ENCODE assay signal across 9 mouse cellular contexts in the genomic region with DNA sequence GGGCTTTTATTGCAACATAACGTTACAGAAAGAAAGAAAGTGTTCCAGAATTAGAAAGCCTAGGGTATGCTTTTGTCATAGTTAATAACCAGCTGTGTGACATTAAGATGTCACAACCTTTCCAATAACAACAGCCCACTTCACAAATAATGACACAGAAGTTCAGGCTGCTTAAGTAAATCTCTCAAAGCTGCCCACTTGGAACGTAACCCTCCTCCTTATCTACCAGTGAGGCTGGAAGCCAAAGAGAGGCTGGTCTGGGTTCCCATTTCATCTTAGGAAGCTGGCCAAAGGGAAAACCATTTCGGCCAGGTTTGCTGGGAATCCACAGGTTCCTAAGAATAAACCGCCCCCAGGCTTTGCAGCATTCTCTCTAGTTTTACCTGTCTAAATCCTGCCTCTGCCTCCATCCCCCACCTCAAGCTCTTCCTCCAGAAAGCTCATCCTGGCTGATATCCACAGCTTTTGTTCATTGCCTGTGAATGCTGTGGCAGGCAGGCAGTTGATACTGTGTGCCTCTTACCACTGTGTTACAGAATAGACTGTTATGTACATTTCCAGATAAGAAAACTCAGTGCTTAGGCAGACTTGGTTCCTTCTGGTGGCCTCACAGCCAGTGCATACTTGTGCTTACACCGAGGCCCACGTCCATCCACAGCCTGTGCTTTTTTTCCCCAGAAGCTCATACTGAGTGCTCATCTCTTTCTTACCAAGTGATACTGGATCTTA. TPM values are rescaled to one million over a fixed set of nuclear protein-coding genes. Genes with fewer than 3 reads are reported as not detected.
A peak's percentile ranks its signal among the peaks of the same experiment; 100 is the strongest.
DNase-seq lines count a peak whose midpoint lies in the region; ATAC-seq and TF ChIP-seq lines count a peak whose summit lies in the region.
"Had no signal": no experiment of that assay in that cellular context is flagged by ENCODE, and none has a peak within 500 bp of the region (broad histone marks: within the 10 kb centered on the region; RNA-seq: fewer than 3 reads in every experiment).

No protein-coding gene starts in this region.

- ATAC-seq in embryonic facial prominence, embryonic 14.5 days (ENCODE audit: low read depth): no peak
- no peak for ATAC-seq in midbrain, embryonic 11.5 days (ENCODE audit: low FRiP score)
- no peak for ATAC-seq in megakaryocyte, adult 5-6 weeks (ENCODE audit: poor library complexity, severe bottlenecking)

- DNase-seq in ES-E14 (ENCODE audit: low read depth, low spot score): no peak
- DNase-seq in embryonic facial prominence, embryonic 14.5 days (ENCODE audit: low spot score): peak; percentile 28
- DNase-seq in heart, postnatal 36 days: peak; percentile 25 to 37
- DNase-seq in midbrain, embryonic 11.5 days (ENCODE audit: low spot score, missing footprints): no peak
- DNase-seq in urinary bladder, adult 2 months (ENCODE audit: low spot score): no peak
- DNase-seq in urinary bladder, postnatal 10 days (ENCODE audit: low spot score): no peak
- DNase-seq: kidney, postnatal 4 days; liver, embryonic 13.5 days had no signal

- no peaks in the 10 kb centered on the region for H3K27me3 ChIP-seq in embryonic facial prominence, embryonic 14.5 days (replicated peaks; ENCODE audit: control insufficient read depth, insufficient read depth, low read length)
- no peaks in the 10 kb centered on the region for H3K27me3 ChIP-seq in midbrain, embryonic 11.5 days (ENCODE audit: control insufficient read depth, insufficient read depth, low read length)
- H3K27me3 ChIP-seq: liver, embryonic 13.5 days had no signal

- H3K9me3 ChIP-seq in ES-E14 (ENCODE audit: control insufficient read depth, insufficient read depth, low read depth, low read length): no peaks in the 10 kb centered on the region
- no peaks in the 10 kb centered on the region for H3K9me3 ChIP-seq in embryonic facial prominence, embryonic 14.5 days (ENCODE audit: control insufficient read depth, low read length)
- no peaks in the 10 kb centered on the region for H3K9me3 ChIP-seq in midbrain, embryonic 11.5 days (ENCODE audit: control insufficient read depth, low read length)
- H3K9me3 ChIP-seq: liver, embryonic 13.5 days had no signal

- WGBS in embryonic facial prominence, embryonic 14.5 days: 45% methylated on average over 6 of the region's 6 CpGs
- 32% methylated on average over 6 of the region's 6 CpGs for WGBS in midbrain, embryonic 11.5 days

- H3K4me3 ChIP-seq in ES-E14 (ENCODE audit: insufficient read depth in 1 of 2, low read depth in 1 of 2, low read length in 2 of 2, poor library complexity in 1 of 2, severe bottlenecking in 1 of 2): no peak overlapping the region
- H3K4me3 ChIP-seq in embryonic facial prominence, embryonic 14.5 days (ENCODE audit: low read depth, low read length): no peak overlapping the region
- H3K4me3 ChIP-seq in midbrain, embryonic 11.5 days (ENCODE audit: low read depth, low read length): no peak overlapping the region
- H3K4me3 ChIP-seq: liver, embryonic 13.5 days had no signal

- no peak overlapping the region for H3K9ac ChIP-seq in ES-E14 (ENCODE audit: insufficient read depth, low read depth, low read length, poor library complexity, severe bottlenecking)
- H3K9ac ChIP-seq in embryonic facial prominence, embryonic 14.5 days (ENCODE audit: low read depth, low read length): no peak overlapping the region
- peak overlapping the region; percentile 26 for H3K9ac ChIP-seq in midbrain, embryonic 11.5 days (ENCODE audit: low read length)
- H3K9ac ChIP-seq: liver, embryonic 13.5 days had no signal

- in situ Hi-C loops in ES-E14 (cut with MboI; ENCODE audit: low sequenced_read_pairs in 2 of 2, unreplicated experiment in 2 of 2): loop anchor here in 1 of 2 experiments (10.0 kb wide), 1 partner anchor 139 kb away; the partner anchor contains the start of gene Phox2a

- no peak overlapping the region for H3K4me2 ChIP-seq in embryonic facial prominence, embryonic 14.5 days (ENCODE audit: low read depth, low read length)
- no peak overlapping the region for H3K4me2 ChIP-seq in midbrain, embryonic 11.5 days
- H3K4me2 ChIP-seq: liver, embryonic 13.5 days had no signal

- peaks cover 3 to 18% of the 10 kb centered on the region in 2 experiments for H3K4me1 ChIP-seq in ES-E14 (ENCODE audit: control insufficient read depth in 2 of 2, insufficient read depth in 2 of 2, low read length in 2 of 2, poor library complexity in 1 of 2)
- H3K4me1 ChIP-seq in embryonic facial prominence, embryonic 14.5 days (ENCODE audit: control insufficient read depth, insufficient read depth, low read length): peaks cover 5% of the 10 kb centered on the region; the same call in 1 of the 2 replicates
- peaks cover 23% of the 10 kb centered on the region for H3K4me1 ChIP-seq in midbrain, embryonic 11.5 days (ENCODE audit: control insufficient read depth, insufficient read depth, low read length)

- H3K27ac ChIP-seq in ES-E14 (ENCODE audit: insufficient read depth, low read depth, low read length, poor library complexity, severe bottlenecking): 0 out of 2 replicates have a peak overlapping the region, but pooled peaks have one; percentile 18
- H3K27ac ChIP-seq in embryonic facial prominence, embryonic 14.5 days (replicated peaks; ENCODE audit: low read depth, low read length): no peak overlapping the region
- H3K27ac ChIP-seq in midbrain, embryonic 11.5 days (ENCODE audit: low read depth, low read length): peak overlapping the region; percentile 76
- H3K27ac ChIP-seq: liver, embryonic 13.5 days had no signal

- intact Hi-C loops in heart, postnatal 36 days (cut with DNase I): loop anchor here (5.0 kb wide), 2 partner anchors 161 to 216 kb away; partner anchors contain the start of gene Inppl1

- H3K36me3 ChIP-seq in ES-E14 (ENCODE audit: control insufficient read depth, insufficient read depth, low read length, poor library complexity, severe bottlenecking): peaks cover 4% of the 10 kb centered on the region; the same call in 1 of the 2 replicates
- no peaks in the 10 kb centered on the region for H3K36me3 ChIP-seq in embryonic facial prominence, embryonic 14.5 days (ENCODE audit: control insufficient read depth, insufficient read depth, low read length)
- H3K36me3 ChIP-seq in midbrain, embryonic 11.5 days (ENCODE audit: control insufficient read depth, insufficient read depth, low read length): no peaks in the 10 kb centered on the region
- H3K36me3 ChIP-seq: liver, embryonic 13.5 days had no signal

TF ChIP-seq in ES-E14, 5 proteins besides CTCF, POLR2A, EP300 and RAD21:
- TF ChIP-seq ZNF384 (IDR thresholded peaks at IDR 0.05; ENCODE audit: low read depth, low read length) (no peak), ZC3H11A (IDR thresholded peaks at IDR 0.05; ENCODE audit: borderline replicate concordance, low read depth, low read length) (no peak), MAFK (IDR thresholded peaks at IDR 0.05; ENCODE audit: insufficient read depth, low read depth, low read length) (no peak), HCFC1 (IDR thresholded peaks at IDR 0.05; ENCODE audit: borderline replicate concordance, insufficient read depth, low read length) (no peak), CHD2 (IDR thresholded peaks at IDR 0.05; ENCODE audit: low read depth, low read length) (no peak)
TF ChIP-seq in ES-E14: peak in this region for 0.

RNA-seq across cellular contexts. Expression of gene Clpb, which starts 12.8 kb away (rescaled TPM):
- 197 and 338 TPM in 2 replicates for total RNA-seq in ES-E14 (2012; rRNA removed)
- polyA plus RNA-seq in embryonic facial prominence, embryonic 14.5 days (2014; fragmentation: Nextera tagmentation; extraction: Ambion mirVana): 37.5 and 48.5 TPM in 2 replicates
- total RNA-seq in heart, postnatal 36 days (2021): 10 to 100 TPM; 71.6 to 81.0 TPM
- 33.6 and 38.8 TPM in 2 replicates for polyA plus RNA-seq in midbrain, embryonic 11.5 days (2014; fragmentation: Nextera tagmentation; extraction: Ambion mirVana)
- 23.8 and 25.3 TPM in 2 replicates for polyA plus RNA-seq in urinary bladder, adult 2 months (2012; rRNA removed)
- 3.2 and 8.3 TPM in 2 replicates for total RNA-seq in megakaryocyte, adult 5-6 weeks (2015)
- total RNA-seq in megakaryocyte, adult 5-6 weeks (2017): 12.2 and 18.4 TPM in 2 replicates

Comparison
In these comparisons a context has a peak if more than half of its experiments do, and no peak if none do; other contexts are left out.
1. DNase-seq: peak in embryonic facial prominence, embryonic 14.5 days (single experiment) and heart, postnatal 36 days (2 of 2); none in ES-E14 (single experiment), midbrain, embryonic 11.5 days (single experiment), urinary bladder, adult 2 months (single experiment) and urinary bladder, postnatal 10 days (single experiment).